Mouse (Mus musculus): ENCODE measurements at regions not wholly inside any gene's neighbourhood (a gene's known extent, or its start where the extent isn't known, plus 50 kb on each side); places are given as distances from the start of the nearest gene placed in this dataset.
A peak's percentile ranks its signal among the peaks of the same experiment; 100 is the strongest.

DNA sequence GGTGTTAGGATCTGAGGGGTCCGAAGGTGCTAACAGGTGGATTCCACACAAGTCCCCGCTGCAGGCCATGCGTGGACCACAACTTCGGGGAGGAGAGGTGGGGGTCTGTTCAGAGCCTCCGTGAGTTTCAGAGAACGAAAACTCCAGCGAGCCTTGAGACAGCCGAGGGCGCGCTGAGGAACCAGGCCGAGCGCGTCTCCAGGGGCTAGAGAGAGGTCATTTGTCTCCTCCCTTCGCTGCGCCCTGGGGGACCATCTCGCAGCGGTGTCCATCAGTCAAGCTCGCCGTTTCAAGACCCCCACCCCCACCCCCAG lies 89.6 kb upstream of the Dio3 start:
- Histone ChIP-seq H3K4me2 (peak overlapping the region; percentile 51), H3K9ac (no peak overlapping the region), H3K27me3 (peaks cover 85% of the 10 kb centered on the region), H3K4me3 (peak overlapping the region; percentile 24), H3K27ac (no peak overlapping the region), H3K9me3 (no peaks in the 10 kb centered on the region), H3K4me1 (peaks cover 25% of the 10 kb centered on the region), H3K36me3 (no peaks in the 10 kb centered on the region)
- no peak for ATAC-seq (ENCODE audit: insufficient number of reproducible peaks, insufficient read depth, low FRiP score, low TSS enrichment, low read depth)
- WGBS, result under 1% methylated on average over 19 of the region's 19 CpGs

- Histone ChIP-seq H3K9me3 (no peaks in the 10 kb centered on the region), H3K27ac (no peak overlapping the region), H3K4me1 (peaks cover 23% of the 10 kb centered on the region), H3K27me3 (peaks cover 66% of the 10 kb centered on the region), H3K4me3 (no peak overlapping the region), H3K4me2 (no peak overlapping the region), H3K36me3 (no peaks in the 10 kb centered on the region), H3K9ac (no peak overlapping the region)
- no peak for ATAC-seq (ENCODE audit: insufficient number of reproducible peaks, insufficient read depth, low FRiP score, low TSS enrichment, low read depth)
- WGBS, result 81% methylated on average over 8 of the region's 8 CpGs
Measured at GRCm38 (mm10) chr12:110192186-110192585, 86.7 kb upstream of the Dio3 start.

- peaks cover 18% of the 10 kb centered on the region for H3K27me3 ChIP-seq
Measured at GRCm38 (mm10) chr12:110197366-110197765, 81.5 kb upstream of the Dio3 start.

GRCm38 (mm10) chr12:110200471-110200870 lies 78.4 kb upstream of the Dio3 start:
- Histone ChIP-seq H3K4me3 (no peak overlapping the region), H3K9me3 (no peaks in the 10 kb centered on the region), H3K27me3 (peaks cover under 1% of the 10 kb centered on the region; the same call in 1 of the 2 replicates), H3K4me1 (no peaks in the 10 kb centered on the region), H3K4me2 (no peak overlapping the region), H3K9ac (no peak overlapping the region), H3K36me3 (no peaks in the 10 kb centered on the region), H3K27ac (no peak overlapping the region)
- ATAC-seq (ENCODE audit: insufficient number of reproducible peaks, insufficient read depth, low FRiP score, low TSS enrichment, low read depth), result no peak
- 90% methylated on average over 7 of the region's 7 CpGs for WGBS

More at GRCm38 (mm10) chr12:110197366-110197765, 81.5 kb upstream of the Dio3 start:
- Histone ChIP-seq H3K4me3 (no peak overlapping the region), H3K4me1 (no peaks in the 10 kb centered on the region), H3K9me3 (no peaks in the 10 kb centered on the region), H3K4me2 (no peak overlapping the region), H3K9ac (no peak overlapping the region), H3K27ac (no peak overlapping the region), H3K36me3 (no peaks in the 10 kb centered on the region)
- WGBS, result 94% methylated on average over 3 of the region's 3 CpGs
- no peak for ATAC-seq (ENCODE audit: insufficient number of reproducible peaks, insufficient read depth, low FRiP score, low TSS enrichment, low read depth)

- no peaks in the 10 kb centered on the region for H3K4me1 ChIP-seq
- H3K36me3 ChIP-seq, result no peaks in the 10 kb centered on the region
- no peak overlapping the region for H3K9ac ChIP-seq
- no peak overlapping the region for H3K27ac ChIP-seq
- no peak overlapping the region for H3K4me2 ChIP-seq
- 88% methylated on average over 4 of the region's 4 CpGs for whole genome bisulfite sequencing
- no peak for ATAC-seq (ENCODE audit: insufficient number of reproducible peaks, insufficient read depth, low FRiP score, low TSS enrichment, low read depth)
- H3K9me3 ChIP-seq, result no peaks in the 10 kb centered on the region
- H3K4me3 ChIP-seq, result no peak overlapping the region
- no peaks in the 10 kb centered on the region; the same call in 1 of the 2 replicates for H3K27me3 ChIP-seq
Measured at GRCm38 (mm10) chr12:110200887-110201286, 78.0 kb upstream of the Dio3 start.

GRCm38 (mm10) chr12:110203271-110204014 lies 75.4 kb upstream of the Dio3 start:
- H3K27me3 ChIP-seq, result no peaks in the 10 kb centered on the region; the same call in none of the 2 replicates
- no peak overlapping the region for H3K9ac ChIP-seq
- 74% methylated on average over 13 of the region's 13 CpGs for WGBS
- no peak overlapping the region for H3K4me2 ChIP-seq
- peaks cover 8% of the 10 kb centered on the region; the same call in 1 of the 2 replicates for H3K4me1 ChIP-seq
- no peaks in the 10 kb centered on the region for H3K36me3 ChIP-seq
- no peaks in the 10 kb centered on the region for H3K9me3 ChIP-seq
- no peak overlapping the region for H3K4me3 ChIP-seq
- no peak overlapping the region for H3K27ac ChIP-seq
- ATAC-seq (ENCODE audit: insufficient number of reproducible peaks, insufficient read depth, low FRiP score, low TSS enrichment, low read depth), result no peak

- no peak for ATAC-seq (ENCODE audit: insufficient number of reproducible peaks, insufficient read depth, low FRiP score, low TSS enrichment, low read depth)
- no peaks in the 10 kb centered on the region for H3K9me3 ChIP-seq
- no peak overlapping the region for H3K4me3 ChIP-seq
- H3K4me2 ChIP-seq, result no peak overlapping the region
- no peaks in the 10 kb centered on the region for H3K36me3 ChIP-seq
- H3K27ac ChIP-seq, result no peak overlapping the region
- peaks cover 8% of the 10 kb centered on the region; the same call in 1 of the 2 replicates for H3K4me1 ChIP-seq
- WGBS, result 71% methylated on average over 6 of the region's 6 CpGs
- no peaks in the 10 kb centered on the region; the same call in none of the 2 replicates for H3K27me3 ChIP-seq
- H3K9ac ChIP-seq, result no peak overlapping the region
Measured at GRCm38 (mm10) chr12:110204246-110204989, 74.5 kb upstream of the Dio3 start.

DNA sequence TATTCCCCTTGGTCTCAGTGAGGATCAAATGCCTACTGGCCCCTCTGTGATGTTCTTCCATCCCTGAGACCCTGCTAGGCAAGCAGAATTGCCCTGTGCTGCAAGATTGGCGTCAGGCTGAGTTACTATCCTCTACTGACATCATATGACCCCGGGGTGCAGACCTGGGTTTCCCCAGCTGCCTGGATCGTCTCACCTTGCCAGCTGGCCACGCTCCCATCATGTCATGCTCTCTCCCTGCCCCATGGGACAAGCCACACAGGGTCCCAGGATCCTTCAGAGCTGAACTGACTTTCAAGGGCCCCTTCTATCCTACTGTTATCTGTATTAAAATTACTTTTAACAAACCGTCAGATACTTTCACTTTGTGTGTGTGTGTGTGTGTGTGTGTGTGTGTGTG lies 72.6 kb upstream of the Dio3 start:
- Histone ChIP-seq H3K9ac (no peak overlapping the region), H3K27me3 (no peaks in the 10 kb centered on the region; the same call in none of the 2 replicates), H3K4me2 (no peak overlapping the region), H3K9me3 (no peaks in the 10 kb centered on the region), H3K27ac (no peak overlapping the region), H3K4me3 (no peak overlapping the region), H3K36me3 (no peaks in the 10 kb centered on the region), H3K4me1 (peaks cover 8% of the 10 kb centered on the region; the same call in 1 of the 2 replicates)
- ATAC-seq (ENCODE audit: insufficient number of reproducible peaks, insufficient read depth, low FRiP score, low TSS enrichment, low read depth), result no peak
- 43% methylated on average over 5 of the region's 5 CpGs for WGBS

GRCm38 (mm10) chr12:110206812-110207211 lies 72.1 kb upstream of the Dio3 start:
- Histone ChIP-seq H3K4me1 (peaks cover 8% of the 10 kb centered on the region; the same call in 1 of the 2 replicates), H3K4me3 (no peak overlapping the region), H3K27me3 (no peaks in the 10 kb centered on the region; the same call in none of the 2 replicates), H3K9me3 (no peaks in the 10 kb centered on the region), H3K27ac (no peak overlapping the region), H3K4me2 (no peak overlapping the region), H3K9ac (no peak overlapping the region), H3K36me3 (no peaks in the 10 kb centered on the region)
- 8% methylated on average over 6 of the region's 6 CpGs for WGBS
- ATAC-seq (ENCODE audit: insufficient number of reproducible peaks, insufficient read depth, low FRiP score, low TSS enrichment, low read depth), result no peak

- H3K4me2 ChIP-seq, result no peak overlapping the region
Measured at GRCm38 (mm10) chr12:110207246-110207852, 71.5 kb upstream of the Dio3 start.

DNA sequence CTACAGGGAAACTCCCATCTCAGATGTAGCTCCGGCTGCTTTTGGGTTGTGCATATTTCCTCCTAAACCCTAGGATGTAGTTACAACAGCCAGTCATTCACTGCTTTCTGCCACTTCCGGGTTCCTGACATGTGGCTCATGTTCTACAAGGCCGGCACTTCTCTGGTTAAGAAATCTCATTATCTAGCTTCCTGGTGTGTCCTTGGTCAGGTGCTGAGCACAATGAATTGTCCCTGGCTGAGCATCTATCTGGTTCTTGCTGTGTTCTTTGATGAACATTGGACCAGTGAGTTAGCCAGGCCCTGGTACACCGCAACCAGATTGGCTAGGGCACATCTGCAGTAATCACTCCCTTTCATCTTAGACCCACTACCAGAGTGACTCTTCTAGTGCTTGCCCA lies 66.2 kb upstream of the Dio3 start:
- H3K27me3 ChIP-seq, result no peaks in the 10 kb centered on the region; the same call in none of the 2 replicates
- H3K9ac ChIP-seq, result no peak overlapping the region
- peaks cover 11% of the 10 kb centered on the region; the same call in 1 of the 2 replicates for H3K4me1 ChIP-seq
- WGBS, result 71% methylated on average over 4 of the region's 4 CpGs
- no peak overlapping the region for H3K4me3 ChIP-seq
- H3K36me3 ChIP-seq, result no peaks in the 10 kb centered on the region
- no peaks in the 10 kb centered on the region for H3K9me3 ChIP-seq
- ATAC-seq (ENCODE audit: insufficient number of reproducible peaks, insufficient read depth, low FRiP score, low TSS enrichment, low read depth), result no peak
- no peak overlapping the region for H3K4me2 ChIP-seq
- no peak overlapping the region for H3K27ac ChIP-seq

More at GRCm38 (mm10) chr12:110207246-110207852, 71.5 kb upstream of the Dio3 start:
- H3K4me1 ChIP-seq, result peaks cover 8% of the 10 kb centered on the region; the same call in 1 of the 2 replicates
- H3K27me3 ChIP-seq, result no peaks in the 10 kb centered on the region; the same call in none of the 2 replicates
- no peaks in the 10 kb centered on the region for H3K9me3 ChIP-seq
- no peak for ATAC-seq (ENCODE audit: insufficient number of reproducible peaks, insufficient read depth, low FRiP score, low TSS enrichment, low read depth)
- WGBS, result 31% methylated on average over 9 of the region's 9 CpGs
- H3K9ac ChIP-seq, result no peak overlapping the region
- no peak overlapping the region for H3K27ac ChIP-seq
- H3K36me3 ChIP-seq, result no peaks in the 10 kb centered on the region
- H3K4me3 ChIP-seq, result no peak overlapping the region
